Mouse (Mus musculus): ENCODE data around the gene Slc34a2. TPM values are rescaled to one million over a fixed set of nuclear protein-coding genes. Genes with fewer than 3 reads are reported as not detected.

The Slc34a2 gene
- 0.09 TPM in 1 of 2 replicates, not detected in the other for polyA plus RNA-seq (2015; fragmentation: Nextera tagmentation; extraction: Ambion mirVana)

GRCm38 (mm10) chr5:53037781-53038180 is at the start of gene Slc34a2:
TSS of gene Slc34a2 (plus strand) at chr5:53038081.
- H3K27me3 ChIP-seq (replicated peaks), result no peaks in the 10 kb centered on the region
- no peak within 1 kb of the TSS for H3K4me3 ChIP-seq (replicated peaks)
- no peak within 1 kb of the TSS for H3K9ac ChIP-seq (replicated peaks)
- H3K36me3 ChIP-seq, result no peaks in the 10 kb centered on the region
- ATAC-seq (ENCODE audit: low FRiP score), result no peak
- no peak within 1 kb of the TSS for H3K4me2 ChIP-seq
- no peaks in the 10 kb centered on the region for H3K4me1 ChIP-seq
- H3K27ac ChIP-seq (replicated peaks), result no peak within 1 kb of the TSS
- H3K9me3 ChIP-seq (replicated peaks), result no peaks in the 10 kb centered on the region
- WGBS, result 95% methylated on average over 3 of the region's 3 CpGs

- Histone ChIP-seq H3K9ac (replicated peaks) (no peak overlapping the region), H3K4me2 (no peak overlapping the region), H3K4me1 (no peaks in the 10 kb centered on the region), H3K27me3 (replicated peaks) (no peaks in the 10 kb centered on the region), H3K27ac (replicated peaks) (no peak overlapping the region), H3K36me3 (no peaks in the 10 kb centered on the region), H3K9me3 (replicated peaks) (no peaks in the 10 kb centered on the region), H3K4me3 (replicated peaks) (no peak overlapping the region)
- no peak for ATAC-seq (ENCODE audit: low FRiP score)
- WGBS, result 87% methylated on average over 8 of the region's 8 CpGs
These were observed 47.1 kb upstream of the Slc34a2 start for GRCm38 (mm10) chr5:52990687-52991341.

DNA sequence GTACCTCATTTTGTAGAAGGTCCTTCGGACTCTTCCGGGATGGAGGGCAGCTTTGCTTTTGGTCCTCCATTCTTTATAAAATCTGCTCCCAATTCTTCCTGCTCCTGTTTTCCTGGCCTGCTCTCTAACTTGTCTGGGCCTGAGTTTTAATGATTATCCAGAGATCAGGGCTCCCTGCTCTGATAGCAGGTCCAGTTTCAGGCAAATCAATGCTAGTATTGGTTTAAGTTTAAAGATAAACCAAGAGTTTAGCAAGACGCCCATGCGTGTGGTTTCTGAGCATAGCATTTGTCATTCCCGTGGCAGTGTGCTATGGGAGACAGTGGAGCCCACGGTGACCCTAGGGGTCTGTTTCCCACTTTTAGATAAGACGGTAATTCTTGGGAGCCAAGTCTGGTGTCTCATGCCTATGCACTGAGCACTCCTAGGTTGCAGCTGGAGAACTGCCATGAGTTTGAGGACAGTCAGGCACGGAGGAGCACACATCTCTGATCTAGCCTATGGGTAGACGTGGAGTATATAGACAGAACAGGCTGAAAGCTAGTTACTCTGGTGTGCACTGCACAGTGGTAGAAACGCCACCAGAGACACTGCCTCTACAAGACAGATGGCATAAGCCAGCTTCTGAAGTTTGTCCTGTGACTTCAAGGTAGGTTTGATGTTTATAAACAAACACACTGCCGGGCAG is 45.5 kb upstream of the Slc34a2 start:
- no peaks in the 10 kb centered on the region for H3K36me3 ChIP-seq
- no peaks in the 10 kb centered on the region for H3K9me3 ChIP-seq (replicated peaks)
- 94% methylated on average over 11 of the region's 11 CpGs for WGBS
- no peaks in the 10 kb centered on the region for H3K27me3 ChIP-seq (replicated peaks)
- no peak overlapping the region for H3K4me2 ChIP-seq
- no peak overlapping the region for H3K4me3 ChIP-seq (replicated peaks)
- ATAC-seq (ENCODE audit: low FRiP score), result no peak
- no peak overlapping the region for H3K27ac ChIP-seq (replicated peaks)
- H3K9ac ChIP-seq (replicated peaks), result no peak overlapping the region
- H3K4me1 ChIP-seq, result 0 out of 2 replicates have a peak, but pooled peaks cover 3% of the 10 kb centered on the region

DNA sequence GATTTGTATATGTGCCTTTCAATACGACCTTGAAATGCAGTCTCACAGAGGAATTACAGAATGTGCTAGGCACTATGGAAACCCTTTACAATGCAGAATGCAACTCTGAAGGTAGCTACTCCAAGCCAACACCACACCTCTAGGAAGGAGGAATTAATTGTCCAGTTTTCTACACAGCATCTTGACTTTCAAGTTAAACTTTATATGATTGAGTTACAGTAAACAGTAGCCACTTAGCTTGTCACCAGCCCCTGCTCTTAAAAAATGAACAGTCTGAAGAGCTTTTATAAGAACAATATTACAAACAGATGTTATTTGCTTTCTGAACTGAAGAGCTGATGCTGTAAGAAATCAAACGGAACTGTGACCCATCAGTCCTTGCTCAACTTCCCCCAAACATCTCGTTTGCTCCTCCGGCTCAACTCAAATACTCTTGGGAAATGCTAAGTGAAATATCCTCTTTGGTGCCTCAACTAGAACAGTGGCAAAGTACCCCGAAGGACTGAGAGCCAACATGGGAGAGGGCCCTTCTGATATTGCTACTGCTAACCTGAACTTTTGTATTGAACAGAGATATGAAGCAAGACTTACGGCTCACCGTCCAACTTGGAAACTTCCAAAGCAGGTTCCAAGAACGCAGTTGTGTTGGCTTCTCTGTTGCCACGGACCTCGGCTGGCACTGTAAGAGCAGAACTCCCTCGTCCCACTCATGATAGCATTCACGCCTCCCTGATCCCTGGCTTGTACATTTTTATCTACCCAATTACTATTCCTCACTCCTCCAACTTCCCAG is 44.2 kb upstream of the Slc34a2 start:
- no peaks in the 10 kb centered on the region for H3K27me3 ChIP-seq (replicated peaks)
- H3K9me3 ChIP-seq (replicated peaks), result no peaks in the 10 kb centered on the region
- WGBS, result 92% methylated on average over 12 of the region's 12 CpGs
- 0 out of 2 replicates have a peak, but pooled peaks cover 3% of the 10 kb centered on the region for H3K4me1 ChIP-seq
- no peak for ATAC-seq (ENCODE audit: low FRiP score)
- H3K27ac ChIP-seq (replicated peaks), result no peak overlapping the region
- H3K4me2 ChIP-seq, result no peak overlapping the region
- no peaks in the 10 kb centered on the region for H3K36me3 ChIP-seq
- no peak overlapping the region for H3K4me3 ChIP-seq (replicated peaks)
- H3K9ac ChIP-seq (replicated peaks), result no peak overlapping the region

GRCm38 (mm10) chr5:52995461-52995860 is 42.4 kb upstream of the Slc34a2 start:
- Histone ChIP-seq H3K9ac (replicated peaks) (no peak overlapping the region), H3K4me1 (0 out of 2 replicates have a peak, but pooled peaks cover 3% of the 10 kb centered on the region), H3K36me3 (no peaks in the 10 kb centered on the region), H3K9me3 (replicated peaks) (no peaks in the 10 kb centered on the region), H3K27me3 (replicated peaks) (no peaks in the 10 kb centered on the region), H3K4me2 (no peak overlapping the region), H3K27ac (replicated peaks) (no peak overlapping the region), H3K4me3 (replicated peaks) (no peak overlapping the region)
- WGBS, result 89% methylated on average over 4 of the region's 4 CpGs
- ATAC-seq (ENCODE audit: low FRiP score), result no peak

GRCm38 (mm10) chr5:52996145-52996544 is 41.7 kb upstream of the Slc34a2 start:
- Histone ChIP-seq H3K27ac (replicated peaks) (no peak overlapping the region), H3K4me1 (0 out of 2 replicates have a peak, but pooled peaks cover 3% of the 10 kb centered on the region), H3K4me2 (no peak overlapping the region), H3K36me3 (no peaks in the 10 kb centered on the region), H3K4me3 (replicated peaks) (no peak overlapping the region), H3K9ac (replicated peaks) (no peak overlapping the region), H3K27me3 (replicated peaks) (no peaks in the 10 kb centered on the region), H3K9me3 (replicated peaks) (no peaks in the 10 kb centered on the region)
- ATAC-seq (ENCODE audit: low FRiP score), result no peak
- WGBS, result 36% methylated on average over 3 of the region's 3 CpGs

DNA sequence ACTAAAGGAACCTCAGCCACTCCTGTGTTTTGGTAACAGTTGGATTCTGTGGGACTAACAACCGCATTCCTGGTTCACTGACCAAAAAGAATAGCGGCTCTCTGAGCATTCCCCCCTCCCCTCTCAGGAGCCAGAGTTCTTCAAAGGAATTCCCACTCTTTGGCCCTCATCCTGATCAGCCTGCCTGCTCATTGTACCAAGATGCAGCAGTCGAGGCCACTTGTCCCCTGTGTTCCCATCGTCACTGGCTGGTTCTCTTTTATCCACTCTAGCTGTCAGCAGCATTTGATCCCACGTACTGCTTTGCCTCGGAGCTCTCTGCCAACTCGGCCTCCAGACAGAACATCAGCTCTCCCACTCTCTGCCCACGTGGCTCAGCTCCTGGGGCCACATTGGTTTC is 41.3 kb upstream of the Slc34a2 start:
- Histone ChIP-seq H3K9me3 (replicated peaks) (no peaks in the 10 kb centered on the region), H3K4me3 (replicated peaks) (no peak overlapping the region), H3K4me1 (0 out of 2 replicates have a peak, but pooled peaks cover 3% of the 10 kb centered on the region), H3K9ac (replicated peaks) (no peak overlapping the region), H3K36me3 (no peaks in the 10 kb centered on the region), H3K4me2 (no peak overlapping the region), H3K27ac (replicated peaks) (no peak overlapping the region), H3K27me3 (replicated peaks) (no peaks in the 10 kb centered on the region)
- ATAC-seq (ENCODE audit: low FRiP score), result no peak
- WGBS, result 21% methylated on average over 8 of the region's 8 CpGs

- Histone ChIP-seq H3K27ac (replicated peaks) (no peak overlapping the region), H3K9me3 (replicated peaks) (no peaks in the 10 kb centered on the region), H3K9ac (replicated peaks) (no peak overlapping the region), H3K4me3 (replicated peaks) (no peak overlapping the region), H3K27me3 (replicated peaks) (no peaks in the 10 kb centered on the region), H3K4me2 (no peak overlapping the region), H3K4me1 (0 out of 2 replicates have a peak, but pooled peaks cover 3% of the 10 kb centered on the region), H3K36me3 (no peaks in the 10 kb centered on the region)
- ATAC-seq (ENCODE audit: low FRiP score), result no peak
- 78% methylated on average over 10 of the region's 11 CpGs for WGBS
These were observed 40.8 kb upstream of the Slc34a2 start for GRCm38 (mm10) chr5:52997032-52997431.

- no peaks in the 10 kb centered on the region for H3K9me3 ChIP-seq (replicated peaks)
- no peak overlapping the region for H3K4me3 ChIP-seq (replicated peaks)
- H3K4me2 ChIP-seq, result no peak overlapping the region
- 93% methylated on average over 6 of the region's 6 CpGs for WGBS
- peaks cover 9% of the 10 kb centered on the region for H3K4me1 ChIP-seq
- H3K36me3 ChIP-seq, result no peaks in the 10 kb centered on the region
- no peaks in the 10 kb centered on the region for H3K27me3 ChIP-seq (replicated peaks)
- ATAC-seq (ENCODE audit: low FRiP score), result no peak
- H3K9ac ChIP-seq (replicated peaks), result no peak overlapping the region
- no peak overlapping the region for H3K27ac ChIP-seq (replicated peaks)
These were observed 39.7 kb upstream of the Slc34a2 start for GRCm38 (mm10) chr5:52998097-52998760.

DNA sequence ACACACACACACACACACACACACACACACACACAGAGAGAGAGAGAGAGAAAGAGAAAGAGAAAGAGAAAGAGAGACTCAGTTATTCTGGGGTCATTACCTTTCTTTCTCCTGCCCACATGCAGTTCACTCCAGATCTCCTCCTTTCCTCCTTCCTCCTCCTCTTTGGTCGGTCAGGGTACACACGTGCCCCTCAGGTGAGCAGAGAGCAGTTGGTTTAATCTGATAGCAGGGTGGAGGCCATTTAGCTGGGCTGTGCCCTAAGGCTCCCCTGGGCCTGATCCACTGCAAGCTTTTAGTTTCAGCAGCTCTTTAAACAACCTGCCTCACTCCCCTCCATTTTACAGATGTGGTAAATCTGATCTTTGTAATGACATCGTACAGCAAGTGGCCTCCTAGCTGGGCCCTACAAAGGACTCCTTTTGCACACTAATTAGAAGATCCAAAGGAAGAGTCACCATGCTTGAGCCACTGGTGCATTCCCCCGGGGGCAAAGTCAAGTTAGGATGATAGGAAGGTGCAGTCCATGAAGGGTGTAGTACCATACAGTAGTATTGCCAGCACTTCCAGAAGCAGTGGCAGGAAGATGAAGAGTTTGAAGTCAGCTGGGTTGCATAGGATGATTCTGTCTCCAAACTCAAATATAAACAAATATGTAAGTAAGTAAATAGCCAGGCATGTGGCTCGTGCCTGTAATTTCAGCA is 37.6 kb upstream of the Slc34a2 start:
- Histone ChIP-seq H3K4me2 (no peak overlapping the region), H3K36me3 (no peaks in the 10 kb centered on the region), H3K4me3 (replicated peaks) (no peak overlapping the region), H3K27ac (replicated peaks) (no peak overlapping the region), H3K4me1 (peaks cover 9% of the 10 kb centered on the region), H3K27me3 (replicated peaks) (no peaks in the 10 kb centered on the region), H3K9ac (replicated peaks) (no peak overlapping the region), H3K9me3 (replicated peaks) (no peaks in the 10 kb centered on the region)
- WGBS, result 53% methylated on average over 5 of the region's 5 CpGs
- no peak for ATAC-seq (ENCODE audit: low FRiP score)

Measured in neural tube, embryonic 15.5 days (tissue).